Mouse (Mus musculus): ENCODE results near the gene Glt8d2. TPM values are rescaled to one million over a fixed set of nuclear protein-coding genes. Genes with fewer than 3 reads are reported as not detected.
A peak's percentile ranks its signal among the peaks of the same experiment; 100 is the strongest.
"Not testable (repeated sequence)": the region's sequence is repeated elsewhere in the genome, so short reads cannot be mapped to it uniquely, and the experiment has no call there.

The Glt8d2 gene
- polyA plus RNA-seq, 1 experiment from 2014 or later = 2.1 TPM

GRCm38 (mm10) chr10:82641481-82641880, 49.0 kb downstream of the Glt8d2 start:
- no peak for ATAC-seq (ENCODE audit: insufficient number of reproducible peaks, low FRiP score)
- peaks cover 87% of the 10 kb centered on the region for H3K36me3 ChIP-seq
- 94% methylated on average over 9 of the region's 9 CpGs for WGBS

GRCm38 (mm10) chr10:82639032-82639698, 51.3 kb downstream of the Glt8d2 start:
- H3K4me1 ChIP-seq (replicated peaks) = no peaks in the 10 kb centered on the region
- no peaks in the 10 kb centered on the region for H3K27me3 ChIP-seq (replicated peaks)
- ATAC-seq (ENCODE audit: insufficient number of reproducible peaks, low FRiP score) = no peak
- H3K9me3 ChIP-seq (replicated peaks) = no peaks in the 10 kb centered on the region
- no peak overlapping the region for H3K4me3 ChIP-seq
- H3K27ac ChIP-seq (ENCODE audit: poor library complexity, severe bottlenecking) = no peak overlapping the region
- no peak overlapping the region for H3K4me2 ChIP-seq
- H3K9ac ChIP-seq = no peak overlapping the region
- peaks cover 81% of the 10 kb centered on the region for H3K36me3 ChIP-seq
- WGBS = 90% methylated on average over 8 of the region's 8 CpGs

More at GRCm38 (mm10) chr10:82641481-82641880, 49.0 kb downstream of the Glt8d2 start:
- Histone ChIP-seq H3K9ac (no peak overlapping the region), H3K4me3 (no peak overlapping the region), H3K9me3 (replicated peaks) (no peaks in the 10 kb centered on the region), H3K4me2 (no peak overlapping the region), H3K27me3 (replicated peaks) (no peaks in the 10 kb centered on the region), H3K4me1 (replicated peaks) (no peaks in the 10 kb centered on the region), H3K27ac (ENCODE audit: poor library complexity, severe bottlenecking) (no peak overlapping the region)

GRCm38 (mm10) chr10:82636321-82636720, 54.1 kb downstream of the Glt8d2 start:
- H3K4me3 ChIP-seq = no peak overlapping the region
- no peak overlapping the region for H3K27ac ChIP-seq (ENCODE audit: poor library complexity, severe bottlenecking)
- H3K27me3 ChIP-seq (replicated peaks) = no peaks in the 10 kb centered on the region
- H3K4me1 ChIP-seq (replicated peaks) = peaks cover 5% of the 10 kb centered on the region
- no peak overlapping the region for H3K9ac ChIP-seq
- H3K4me2 ChIP-seq = no peak overlapping the region
- H3K36me3 ChIP-seq = peaks cover 76% of the 10 kb centered on the region
- H3K9me3 ChIP-seq (replicated peaks) = no peaks in the 10 kb centered on the region
- ATAC-seq (ENCODE audit: insufficient number of reproducible peaks, low FRiP score) = no peak
- 94% methylated on average over 3 of the region's 3 CpGs for WGBS

- 96% methylated on average over 7 of the region's 7 CpGs for WGBS
- H3K36me3 ChIP-seq = peaks cover 58% of the 10 kb centered on the region
Observed at GRCm38 (mm10) chr10:82634348-82634747, 56.1 kb downstream of the Glt8d2 start.

GRCm38 (mm10) chr10:82632496-82633280, 57.8 kb downstream of the Glt8d2 start:
- WGBS = 95% methylated on average over 12 of the region's 12 CpGs
- Histone ChIP-seq H3K9ac (no peak overlapping the region), H3K36me3 (peaks cover 49% of the 10 kb centered on the region), H3K9me3 (replicated peaks) (no peaks in the 10 kb centered on the region), H3K4me1 (replicated peaks) (peaks cover 15% of the 10 kb centered on the region), H3K4me3 (no peak overlapping the region), H3K27ac (ENCODE audit: poor library complexity, severe bottlenecking) (no peak overlapping the region), H3K27me3 (replicated peaks) (no peaks in the 10 kb centered on the region), H3K4me2 (no peak overlapping the region)
- no peak for ATAC-seq (ENCODE audit: insufficient number of reproducible peaks, low FRiP score)

More at GRCm38 (mm10) chr10:82634348-82634747, 56.1 kb downstream of the Glt8d2 start:
- no peak overlapping the region for H3K9ac ChIP-seq
- peaks cover 15% of the 10 kb centered on the region for H3K4me1 ChIP-seq (replicated peaks)
- H3K4me2 ChIP-seq = no peak overlapping the region
- no peaks in the 10 kb centered on the region for H3K27me3 ChIP-seq (replicated peaks)
- no peak overlapping the region for H3K4me3 ChIP-seq
- no peaks in the 10 kb centered on the region for H3K9me3 ChIP-seq (replicated peaks)
- no peak overlapping the region for H3K27ac ChIP-seq (ENCODE audit: poor library complexity, severe bottlenecking)
- no peak for ATAC-seq (ENCODE audit: insufficient number of reproducible peaks, low FRiP score)

GRCm38 (mm10) chr10:82631133-82631532, 59.3 kb downstream of the Glt8d2 start:
- no peak overlapping the region for H3K9ac ChIP-seq
- 78% methylated on average over 7 of the region's 7 CpGs for WGBS
- no peaks in the 10 kb centered on the region for H3K27me3 ChIP-seq (replicated peaks)
- no peak overlapping the region for H3K27ac ChIP-seq (ENCODE audit: poor library complexity, severe bottlenecking)
- H3K9me3 ChIP-seq (replicated peaks) = no peaks in the 10 kb centered on the region
- no peak for ATAC-seq (ENCODE audit: insufficient number of reproducible peaks, low FRiP score)
- peaks cover 15% of the 10 kb centered on the region for H3K4me1 ChIP-seq (replicated peaks)
- H3K36me3 ChIP-seq = peaks cover 33% of the 10 kb centered on the region
- H3K4me2 ChIP-seq = peak overlapping the region; percentile 86
- H3K4me3 ChIP-seq = peak overlapping the region; percentile 79

- Histone ChIP-seq H3K4me2 (peak overlapping the region; percentile 86), H3K9ac (peak overlapping the region; percentile 85), H3K27ac (ENCODE audit: poor library complexity, severe bottlenecking) (no peak overlapping the region), H3K4me3 (peak overlapping the region; percentile 79), H3K27me3 (replicated peaks) (no peaks in the 10 kb centered on the region), H3K9me3 (replicated peaks) (no peaks in the 10 kb centered on the region), H3K36me3 (peaks cover 29% of the 10 kb centered on the region), H3K4me1 (replicated peaks) (peaks cover 15% of the 10 kb centered on the region)
- no peak for ATAC-seq (ENCODE audit: insufficient number of reproducible peaks, low FRiP score)
- WGBS = 17% methylated on average over 7 of the region's 7 CpGs
Observed at GRCm38 (mm10) chr10:82630497-82630896, 60.0 kb downstream of the Glt8d2 start.

GRCm38 (mm10) chr10:82629586-82630255, 60.7 kb downstream of the Glt8d2 start, which contains the start of gene Tdg:
Tdg (plus strand) TSS chr10:82629828.
- peaks cover 15% of the 10 kb centered on the region for H3K4me1 ChIP-seq (replicated peaks)
- peak; percentile 99 for ATAC-seq (ENCODE audit: insufficient number of reproducible peaks, low FRiP score)
- peak within 1 kb of the TSS; percentile 85 for H3K9ac ChIP-seq
- not testable (repeated sequence) for H3K9me3 ChIP-seq (replicated peaks); H3K27me3 ChIP-seq (replicated peaks)
- under 1% methylated on average over 71 of the region's 78 CpGs for WGBS
- H3K4me3 ChIP-seq = peak within 1 kb of the TSS; percentile 79
- H3K36me3 ChIP-seq = peaks cover 25% of the 10 kb centered on the region
- H3K27ac ChIP-seq (ENCODE audit: poor library complexity, severe bottlenecking) = peak within 1 kb of the TSS; percentile 93
- peak within 1 kb of the TSS; percentile 96 for H3K4me2 ChIP-seq

GRCm38 (mm10) chr10:82629111-82629585, 61.3 kb downstream of the Glt8d2 start:
- H3K36me3 ChIP-seq = peaks cover 21% of the 10 kb centered on the region
- peak overlapping the region; percentile 79 for H3K4me3 ChIP-seq
- H3K27me3 ChIP-seq (replicated peaks) = no peaks in the 10 kb centered on the region
- peaks cover 15% of the 10 kb centered on the region for H3K4me1 ChIP-seq (replicated peaks)
- no peaks in the 10 kb centered on the region for H3K9me3 ChIP-seq (replicated peaks)
- 5% methylated on average over 11 of the region's 11 CpGs for WGBS
- peak overlapping the region; percentile 85 for H3K9ac ChIP-seq
- peak; percentile 43 for ATAC-seq (ENCODE audit: insufficient number of reproducible peaks, low FRiP score)
- H3K4me2 ChIP-seq = peak overlapping the region; percentile 96
- H3K27ac ChIP-seq (ENCODE audit: poor library complexity, severe bottlenecking) = peak overlapping the region; percentile 93

GRCm38 (mm10) chr10:82623553-82623932, 66.9 kb downstream of the Glt8d2 start:
- 1% methylated on average over 2 of the region's 2 CpGs for WGBS
- ATAC-seq (ENCODE audit: insufficient number of reproducible peaks, low FRiP score) = peak; percentile 9; the same call in 1 of the 2 replicates
- not testable (repeated sequence) for H3K27me3 ChIP-seq (replicated peaks); H3K9me3 ChIP-seq (replicated peaks); H3K4me1 ChIP-seq (replicated peaks)
- Histone ChIP-seq H3K27ac (ENCODE audit: poor library complexity, severe bottlenecking) (peak overlapping the region; percentile 71), H3K4me3 (peak overlapping the region; percentile 86), H3K9ac (peak overlapping the region; percentile 81; the same call in 1 of the 2 replicates), H3K4me2 (peak overlapping the region; percentile 73), H3K36me3 (peaks cover 11% of the 10 kb centered on the region; the same call in 1 of the 2 replicates)

Measured in heart, embryonic 12.5 days (tissue).